ENCODE assay signal across 13 mouse cellular contexts in the genomic region with DNA sequence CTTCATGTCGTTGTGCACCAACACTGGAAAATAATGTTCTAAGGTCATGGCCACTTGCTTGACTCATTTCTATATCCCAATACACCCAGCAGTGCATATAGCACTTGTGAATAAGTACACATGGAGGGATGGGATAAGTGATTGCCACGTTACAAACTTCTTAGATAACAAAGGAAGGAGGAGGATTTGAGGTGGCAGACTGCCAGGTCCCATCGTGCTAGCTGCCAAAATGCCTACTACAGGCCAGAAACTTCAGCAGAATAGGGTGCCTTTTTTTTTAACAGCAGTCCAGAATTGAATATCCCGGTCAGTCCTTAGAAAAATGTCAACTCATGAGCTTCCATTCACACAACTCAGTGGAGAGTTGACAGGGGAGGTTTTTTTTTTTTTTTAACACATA.
DNase-seq lines count a peak whose midpoint lies in the region; ATAC-seq and TF ChIP-seq lines count a peak whose summit lies in the region.
"Had no signal": no experiment of that assay in that cellular context is flagged by ENCODE, and none has a peak within 500 bp of the region (broad histone marks: within the 10 kb centered on the region; RNA-seq: fewer than 3 reads in every experiment).

No protein-coding gene starts in this region.

- H3K27ac ChIP-seq in liver, adult 2 months (replicated peaks; ENCODE audit: insufficient read depth, low read depth, low read length) = no peak overlapping the region
- H3K27ac ChIP-seq in liver, embryonic 11.5 days (ENCODE audit: low read depth, low read length) = no peak overlapping the region
- H3K27ac ChIP-seq: liver, embryonic 13.5 days had no signal

- H3K9ac ChIP-seq in liver, adult 2 months (ENCODE audit: low read depth, low read length) = no peak overlapping the region
- H3K9ac ChIP-seq in liver, embryonic 11.5 days (ENCODE audit: low read depth, low read length) = no peak overlapping the region
- H3K9ac ChIP-seq: liver, embryonic 13.5 days had no signal

- H3K9me3 ChIP-seq in liver, embryonic 11.5 days (ENCODE audit: control insufficient read depth, low read length) = no peaks in the 10 kb centered on the region
- H3K9me3 ChIP-seq: liver, embryonic 13.5 days had no signal

- TF ChIP-seq CTCF in liver, adult 2 months (IDR thresholded peaks at IDR 0.05; ENCODE audit: low read depth, low read length) = no peak

- no peaks in the 10 kb centered on the region for H3K4me1 ChIP-seq in liver, adult 2 months (ENCODE audit: control insufficient read depth, insufficient read depth, low read length)
- no peaks in the 10 kb centered on the region for H3K4me1 ChIP-seq in liver, embryonic 11.5 days (replicated peaks; ENCODE audit: control insufficient read depth, insufficient read depth, low read length)
- H3K4me1 ChIP-seq: liver, embryonic 13.5 days had no signal

- no peaks in the 10 kb centered on the region for H3K36me3 ChIP-seq in liver, adult 2 months (ENCODE audit: control insufficient read depth, insufficient read depth, low read length)
- no peaks in the 10 kb centered on the region for H3K36me3 ChIP-seq in liver, embryonic 11.5 days (ENCODE audit: control insufficient read depth, insufficient read depth, low read length)
- H3K36me3 ChIP-seq: liver, embryonic 13.5 days had no signal

- peaks cover 2% of the 10 kb centered on the region; the same call in 1 of the 2 replicates for H3K27me3 ChIP-seq in liver, adult 2 months (ENCODE audit: control insufficient read depth, insufficient read depth, low read length)
- no peaks in the 10 kb centered on the region for H3K27me3 ChIP-seq in liver, embryonic 11.5 days (replicated peaks; ENCODE audit: control insufficient read depth, insufficient read depth, low read length)
- H3K27me3 ChIP-seq: liver, embryonic 13.5 days had no signal

- H3K4me2 ChIP-seq in liver, embryonic 11.5 days = no peak overlapping the region
- H3K4me2 ChIP-seq: liver, embryonic 13.5 days; midbrain, embryonic 11.5 days had no signal

- TF ChIP-seq POLR2A in liver, adult 2 months (IDR thresholded peaks at IDR 0.05; ENCODE audit: extremely low read depth, insufficient read depth, low read length) = no peak

- no peaks in the 10 kb centered on the region for H3K79me2 ChIP-seq in liver, adult 2 months (ENCODE audit: control insufficient read depth, insufficient read depth, low read length)

- DNase-seq in cerebellum, postnatal 25 days = peak; percentile 25 to 59
- DNase-seq in cerebellum, adult 8-10 months = no peak
- DNase-seq in liver, adult 2 months (ENCODE audit: extremely low read depth, low read depth, low spot score) = peak; percentile 8
- no peak for DNase-seq in liver, embryonic 11.5 days (ENCODE audit: low spot score)
- peak; percentile 74 for DNase-seq in adrenal gland, postnatal 10 days
- DNase-seq in ovary, adult 18-20 months (ENCODE audit: low spot score) = peak; percentile 45
- DNase-seq in embryo, embryonic 9.5 days (ENCODE audit: extremely low spot score) = no peak
- DNase-seq in natural killer cell, adult 2 months (ENCODE audit: low spot score in 2 of 2) = no peak
- DNase-seq: gastrocnemius, postnatal 10 days; heart, postnatal 14 days; kidney, adult 8-10 months; liver, embryonic 13.5 days had no signal

- H3K4me3 ChIP-seq in liver, adult 2 months (ENCODE audit: insufficient read depth, low read depth, low read length) = no peak overlapping the region
- no peak overlapping the region for H3K4me3 ChIP-seq in liver, embryonic 11.5 days (ENCODE audit: low read depth, low read length)
- H3K4me3 ChIP-seq: liver, embryonic 13.5 days had no signal

- whole genome bisulfite sequencing in liver, adult 2 months = 37% methylated on average over 4 of the region's 4 CpGs
- 62% methylated on average over 4 of the region's 4 CpGs for WGBS in liver, embryonic 11.5 days

- no peak for ATAC-seq in liver, embryonic 11.5 days (replicated peaks; ENCODE audit: low FRiP score)

Comparison
In these comparisons a context has a peak if more than half of its experiments do, and no peak if none do; other contexts are left out.
1. DNase-seq: peak in cerebellum, postnatal 25 days (2 of 2), liver, adult 2 months (single experiment), adrenal gland, postnatal 10 days (single experiment) and ovary, adult 18-20 months (single experiment); none in cerebellum, adult 8-10 months (single experiment), liver, embryonic 11.5 days (single experiment), embryo, embryonic 9.5 days (single experiment) and natural killer cell, adult 2 months (0 of 2).